Mouse (Mus musculus): Measurements from ENCODE around the gene Usp5.
"Not testable (repeated sequence)": the region's sequence is repeated elsewhere in the genome, so short reads cannot be mapped to it uniquely, and the experiment has no call there.

Usp5 gene

DNA sequence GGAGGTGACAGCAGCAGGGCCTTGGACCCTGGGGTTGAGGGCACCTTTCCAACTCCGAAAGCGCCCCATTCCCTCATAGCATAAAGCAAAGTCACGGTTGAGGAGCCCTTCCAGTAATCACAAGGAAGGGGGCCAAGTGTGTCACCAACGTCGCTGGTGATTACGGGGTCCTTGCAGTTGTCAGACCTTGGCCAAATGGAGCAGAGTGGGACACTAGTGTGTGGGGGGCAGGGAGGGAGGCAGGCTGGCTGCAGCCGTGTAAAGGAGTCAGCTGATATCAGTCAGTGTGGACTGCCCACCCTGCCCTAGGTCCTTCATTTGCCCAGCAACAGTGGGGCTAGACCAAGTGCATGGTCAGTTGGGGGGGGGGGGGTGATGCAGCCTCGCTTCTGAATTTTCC, 14.8 kb downstream of the Usp5 start:
- in situ Hi-C loops (cut with MboI; ENCODE audit: low pct_unique_long_range_greater_than_20kb in 1 of 2, low sequenced_read_pairs in 2 of 2, unreplicated experiment in 1 of 2) = no loop called here

DNA sequence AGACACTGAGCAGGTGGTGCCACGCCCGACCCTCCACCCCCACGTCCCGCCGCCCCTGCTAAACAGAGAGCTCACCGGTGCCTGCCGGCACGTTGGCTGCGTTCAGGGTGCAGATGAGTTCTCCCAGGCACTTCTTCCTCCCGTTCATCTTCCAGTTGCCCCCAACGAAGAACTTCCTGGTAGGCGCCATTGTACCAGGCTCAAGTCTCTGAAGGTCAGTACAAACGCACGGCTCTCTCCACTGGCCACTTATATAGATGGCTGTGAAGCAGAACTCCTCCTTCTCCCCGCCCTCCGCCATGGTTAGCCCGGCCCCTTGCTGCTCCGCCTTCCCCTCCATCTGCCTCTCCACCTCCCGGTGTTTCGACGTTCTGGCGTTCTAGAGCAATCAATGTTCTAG, 15.4 kb downstream of the Usp5 start, which contains the start of gene Tpi1:
Tpi1 (minus strand) TSS at position 364 of the 400 bp plus-strand sequence.
- in situ Hi-C loops (cut with MboI; ENCODE audit: low pct_unique_long_range_greater_than_20kb in 1 of 2, low sequenced_read_pairs in 2 of 2, unreplicated experiment in 1 of 2) = no loop called here

DNA sequence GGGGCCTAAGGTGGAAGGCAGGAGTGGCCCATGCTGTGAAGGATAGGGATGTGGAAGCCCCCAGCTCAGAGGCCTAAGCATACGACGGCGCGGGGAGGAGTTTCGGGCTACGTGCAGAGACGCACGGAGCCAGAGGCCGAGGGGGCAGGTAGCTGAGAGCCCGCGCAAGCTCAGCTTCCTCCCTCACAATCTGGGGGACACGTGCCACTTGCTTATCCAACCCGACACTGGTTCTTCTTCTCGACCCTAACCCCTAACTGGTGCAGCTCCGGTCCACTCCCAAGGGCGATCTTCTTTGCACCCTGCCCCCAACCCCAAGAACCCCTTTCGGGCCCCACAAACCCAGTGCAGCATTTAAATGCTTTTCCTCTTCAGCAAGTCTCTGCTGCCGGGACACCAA, 15.8 kb downstream of the Usp5 start:
- in situ Hi-C loops (cut with MboI; ENCODE audit: low pct_unique_long_range_greater_than_20kb in 1 of 2, low sequenced_read_pairs in 2 of 2, unreplicated experiment in 1 of 2) = no loop called here

- in situ Hi-C loops (cut with MboI; ENCODE audit: low pct_unique_long_range_greater_than_20kb in 1 of 2, low sequenced_read_pairs in 2 of 2, unreplicated experiment in 1 of 2) = no loop called here
Observed at GRCm38 (mm10) chr6:124812848-124813247, 16.4 kb downstream of the Usp5 start.

GRCm38 (mm10) chr6:124811701-124812560, 17.4 kb downstream of the Usp5 start:
- in situ Hi-C loops (cut with MboI; ENCODE audit: low pct_unique_long_range_greater_than_20kb in 1 of 2, low sequenced_read_pairs in 2 of 2, unreplicated experiment in 1 of 2) = no loop called here

GRCm38 (mm10) chr6:124811403-124811665, 17.9 kb downstream of the Usp5 start:
- in situ Hi-C loops (cut with MboI; ENCODE audit: low pct_unique_long_range_greater_than_20kb in 1 of 2, low sequenced_read_pairs in 2 of 2, unreplicated experiment in 1 of 2) = no loop called here

DNA sequence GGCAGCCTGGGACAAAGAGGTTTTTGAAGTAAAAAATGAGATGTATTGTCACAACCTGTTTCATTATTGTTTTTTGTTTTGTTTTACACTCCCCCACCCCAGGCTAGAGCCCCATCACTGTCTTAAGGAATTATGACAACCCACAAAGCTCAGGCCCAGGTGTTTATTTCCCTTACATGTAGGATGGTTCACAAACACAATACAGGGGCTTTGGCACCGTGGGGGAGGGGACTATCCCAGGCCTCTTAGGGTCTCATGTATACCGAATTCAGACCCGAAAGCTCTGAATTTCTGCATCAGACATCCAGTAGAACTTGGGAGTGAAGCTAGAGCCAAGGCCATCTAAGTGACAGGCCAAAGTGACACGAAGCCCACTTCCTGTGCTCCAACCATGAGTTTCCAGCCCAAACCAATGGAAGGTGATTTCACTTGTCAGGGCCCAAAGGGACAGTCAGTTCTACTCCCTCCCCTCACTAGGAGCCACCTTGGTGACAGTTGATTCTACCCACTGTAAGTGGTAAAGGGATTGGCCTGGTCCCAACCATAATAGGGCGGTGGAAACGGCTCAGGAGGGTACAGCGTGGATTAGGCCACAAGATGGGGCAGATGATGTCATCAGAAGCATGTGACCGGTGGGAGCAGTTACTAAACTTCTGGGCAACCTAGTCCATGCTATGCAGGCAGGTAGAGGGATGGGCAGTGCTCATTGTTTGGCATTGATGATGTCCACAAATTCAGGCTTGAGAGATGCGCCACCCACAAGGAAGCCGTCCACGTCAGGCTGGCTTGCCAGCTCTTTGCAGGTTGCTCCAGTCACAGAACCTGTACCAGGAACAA, 18.5 kb downstream of the Usp5 start:
- in situ Hi-C loops (cut with MboI; ENCODE audit: low pct_unique_long_range_greater_than_20kb in 1 of 2, low sequenced_read_pairs in 2 of 2, unreplicated experiment in 1 of 2) = not testable (repeated sequence)

DNA sequence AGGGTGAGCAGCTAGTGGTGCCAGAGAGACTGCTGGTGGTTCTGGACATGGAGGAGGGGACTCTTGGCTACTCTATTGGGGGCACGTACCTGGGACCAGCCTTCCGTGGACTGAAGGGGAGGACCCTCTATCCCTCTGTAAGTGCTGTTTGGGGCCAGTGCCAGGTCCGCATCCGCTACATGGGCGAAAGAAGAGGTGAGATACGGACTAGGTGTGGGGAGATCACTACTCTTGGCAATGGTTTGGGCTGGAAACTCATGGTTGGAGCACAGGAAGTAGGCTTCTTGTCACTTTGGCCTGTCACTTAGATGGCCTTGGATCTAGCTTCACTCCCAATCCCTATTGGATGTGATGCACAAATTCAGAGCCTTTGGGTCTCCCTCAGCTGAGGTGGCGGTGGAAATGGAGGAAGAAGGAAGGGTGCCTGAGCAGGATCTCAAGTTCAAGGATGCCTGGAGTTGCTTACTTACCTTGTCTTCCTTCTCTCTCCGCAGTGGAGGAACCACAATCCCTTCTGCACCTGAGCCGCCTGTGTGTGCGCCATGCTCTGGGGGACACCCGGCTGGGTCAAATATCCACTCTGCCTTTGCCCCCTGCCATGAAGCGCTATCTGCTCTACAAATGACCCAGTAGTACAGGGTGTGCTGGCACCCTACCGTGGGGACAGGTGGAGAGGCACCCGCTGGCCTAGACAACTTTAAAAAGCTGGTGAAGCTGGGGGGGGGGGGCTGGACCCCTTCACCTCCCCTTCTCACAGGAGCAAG, 19.3 kb downstream of the Usp5 start:
- in situ Hi-C loops (cut with MboI; ENCODE audit: low pct_unique_long_range_greater_than_20kb in 1 of 2, low sequenced_read_pairs in 2 of 2, unreplicated experiment in 1 of 2) = no loop called here

DNA sequence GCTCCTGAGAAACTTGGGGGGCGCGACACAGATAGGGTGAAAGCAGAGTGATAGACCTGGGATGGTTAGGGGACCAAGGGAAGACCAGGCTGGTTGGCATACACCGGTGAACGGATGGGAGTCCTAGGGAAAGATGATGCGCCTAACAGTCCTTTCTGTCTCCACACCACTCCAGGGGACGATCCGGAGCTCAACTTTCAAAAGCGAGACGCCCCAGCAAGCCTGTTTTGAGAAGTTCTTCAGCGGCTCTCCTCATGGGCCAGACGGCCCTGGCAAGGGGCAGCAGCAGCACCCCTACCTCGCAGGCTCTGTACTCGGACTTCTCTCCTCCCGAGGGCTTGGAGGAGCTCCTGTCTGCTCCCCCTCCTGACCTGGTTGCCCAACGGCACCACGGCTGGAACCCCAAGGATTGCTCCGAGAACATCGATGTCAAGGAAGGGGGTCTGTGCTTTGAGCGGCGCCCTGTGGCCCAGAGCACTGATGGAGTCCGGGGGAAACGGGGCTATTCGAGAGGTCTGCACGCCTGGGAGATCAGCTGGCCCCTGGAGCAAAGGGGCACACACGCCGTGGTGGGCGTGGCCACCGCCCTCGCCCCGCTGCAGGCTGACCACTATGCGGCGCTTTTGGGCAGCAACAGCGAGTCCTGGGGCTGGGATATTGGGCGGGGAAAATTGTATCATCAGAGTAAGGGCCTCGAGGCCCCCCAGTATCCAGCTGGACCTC, 20.1 kb downstream of the Usp5 start:
- in situ Hi-C loops (cut with MboI; ENCODE audit: low pct_unique_long_range_greater_than_20kb in 1 of 2, low sequenced_read_pairs in 2 of 2, unreplicated experiment in 1 of 2) = no loop called here

DNA sequence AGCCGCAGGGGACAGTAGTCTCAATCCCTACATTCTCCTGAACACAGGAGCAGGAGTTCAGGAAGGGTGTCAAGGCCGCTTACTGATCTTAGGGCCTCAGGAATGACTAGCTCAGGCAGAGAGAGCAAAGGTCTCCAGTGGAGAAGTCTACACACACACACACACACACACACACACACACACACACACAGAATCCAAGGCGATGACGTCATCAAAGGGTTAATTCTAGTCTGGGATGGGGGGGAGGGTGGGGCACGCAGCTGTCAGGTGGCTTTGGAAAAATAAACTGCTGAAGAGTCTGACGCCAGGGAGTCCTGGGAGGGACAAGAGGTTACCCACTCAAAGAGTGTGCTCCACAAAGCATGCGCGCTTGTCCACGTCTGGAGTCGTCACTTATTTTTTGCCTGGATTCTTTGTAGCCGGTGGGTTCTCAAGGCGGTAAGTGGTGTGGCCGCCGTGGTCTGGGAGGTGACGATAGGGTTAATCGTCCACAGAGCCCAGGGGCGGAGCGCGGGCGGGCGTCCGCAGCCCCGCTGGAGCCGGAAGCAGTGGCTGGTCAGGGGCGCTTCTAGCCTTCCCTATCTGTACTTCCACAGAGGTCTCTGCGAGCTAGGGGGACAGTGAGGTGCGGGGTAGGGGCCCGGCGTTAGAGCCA, 20.8 kb downstream of the Usp5 start, which contains the start of gene Spsb2:
Spsb2 (plus strand) TSS at position 304 of the 655 bp plus-strand sequence.
- in situ Hi-C loops (cut with MboI; ENCODE audit: low pct_unique_long_range_greater_than_20kb in 1 of 2, low sequenced_read_pairs in 2 of 2, unreplicated experiment in 1 of 2) = no loop called here

DNA sequence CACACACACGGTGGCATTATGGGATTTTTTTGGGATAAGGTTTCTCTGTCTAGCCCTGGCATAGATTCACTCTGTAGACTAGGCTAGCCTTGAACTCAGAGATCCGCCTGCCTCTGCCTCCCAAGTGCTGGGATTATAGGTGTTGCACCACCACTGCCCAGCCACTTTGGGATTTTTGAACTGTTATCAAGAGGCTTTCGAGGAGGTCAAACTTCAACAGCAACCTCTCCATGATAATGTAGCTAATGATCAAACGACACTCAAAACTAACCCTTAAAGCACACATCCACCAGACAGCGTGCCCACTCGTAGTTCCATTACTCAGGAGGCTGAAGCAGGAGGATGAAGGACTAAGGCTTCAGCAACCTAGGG, 21.3 kb downstream of the Usp5 start:
- in situ Hi-C loops (cut with MboI; ENCODE audit: low pct_unique_long_range_greater_than_20kb in 1 of 2, low sequenced_read_pairs in 2 of 2, unreplicated experiment in 1 of 2) = no loop called here

GRCm38 (mm10) chr6:124807366-124807765, 21.9 kb downstream of the Usp5 start:
- in situ Hi-C loops (cut with MboI; ENCODE audit: low pct_unique_long_range_greater_than_20kb in 1 of 2, low sequenced_read_pairs in 2 of 2, unreplicated experiment in 1 of 2) = no loop called here

DNA sequence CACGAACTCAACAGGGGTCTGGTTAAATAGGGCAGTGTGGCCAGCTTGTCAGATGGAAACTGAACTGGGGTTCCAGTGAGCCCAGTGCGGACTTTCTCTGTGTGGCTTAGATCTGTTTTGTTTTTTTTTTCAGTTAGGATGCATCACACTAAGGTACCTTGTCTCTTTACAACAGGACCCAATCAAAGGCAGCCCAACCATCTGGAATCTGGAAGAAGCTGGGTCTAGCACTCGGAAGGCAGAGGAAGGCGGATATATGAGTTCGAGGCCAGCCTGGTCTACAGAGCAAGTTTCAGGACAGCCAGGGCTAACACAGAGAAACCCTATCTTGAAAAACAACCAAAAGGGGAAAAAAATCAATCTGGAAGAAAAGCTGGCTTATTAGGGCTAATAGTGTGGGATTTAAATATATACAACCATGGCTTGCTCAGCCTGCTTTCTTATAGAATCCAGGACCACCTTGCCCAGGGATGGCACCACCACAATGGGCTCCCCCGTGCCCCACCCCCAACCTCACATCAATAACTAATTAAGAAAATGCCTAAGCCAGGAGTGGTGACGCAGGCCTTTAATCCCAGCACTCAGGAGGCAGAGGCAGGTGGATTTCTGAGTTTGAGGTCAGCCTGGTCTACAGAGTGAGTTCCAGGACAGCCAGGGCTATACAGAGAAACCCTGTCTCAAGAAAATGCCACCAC, 22.7 kb downstream of the Usp5 start:
- in situ Hi-C loops (cut with MboI; ENCODE audit: low pct_unique_long_range_greater_than_20kb in 1 of 2, low sequenced_read_pairs in 2 of 2, unreplicated experiment in 1 of 2) = no loop called here

DNA sequence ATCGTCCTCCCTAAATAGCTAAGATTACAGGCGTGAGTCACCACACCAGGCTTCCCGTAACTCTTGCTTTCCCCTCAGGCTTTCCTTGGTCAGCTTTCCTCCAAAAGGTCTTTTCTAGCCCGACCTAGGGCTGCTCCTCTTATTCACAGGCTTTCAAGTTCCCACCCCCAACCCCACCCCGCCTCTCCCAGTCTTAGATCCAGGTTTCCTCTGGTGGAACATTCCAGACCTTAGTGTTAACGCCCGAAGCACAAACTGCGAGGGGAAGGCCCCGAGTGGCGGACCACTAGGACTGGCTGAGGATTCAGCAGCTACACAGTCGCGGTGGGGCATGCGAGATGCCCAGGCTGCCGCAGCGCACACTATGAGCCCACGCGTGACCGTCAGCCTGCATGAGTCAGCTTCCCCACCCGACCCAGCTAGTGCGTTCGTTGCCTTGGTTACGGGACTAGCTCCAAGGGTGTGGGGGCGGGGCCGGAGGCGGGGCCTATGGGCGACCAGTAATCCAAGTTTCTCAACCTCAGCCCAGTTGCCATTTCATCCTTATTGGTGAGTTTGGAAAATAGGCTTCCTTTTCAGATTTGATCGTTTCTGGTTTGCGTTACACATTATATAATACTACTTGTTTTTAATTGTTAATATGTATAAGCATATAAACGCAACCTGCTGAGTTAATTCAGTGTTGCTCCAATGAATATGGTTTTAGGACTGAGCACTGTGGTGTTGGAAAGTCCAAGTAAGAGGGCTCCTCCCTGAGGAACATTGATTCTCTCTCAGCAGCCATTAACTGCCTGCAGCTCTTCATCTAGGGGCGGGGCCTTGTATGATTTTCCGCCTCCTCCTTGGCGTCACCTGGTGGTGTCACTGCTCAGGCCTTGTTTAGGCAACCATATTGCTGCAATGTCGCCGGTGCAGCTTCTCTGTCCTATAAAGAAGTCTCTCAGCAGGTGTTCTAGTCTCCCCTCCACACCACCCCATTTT, 23.7 kb downstream of the Usp5 start:
- in situ Hi-C loops (cut with MboI; ENCODE audit: low pct_unique_long_range_greater_than_20kb in 1 of 2, low sequenced_read_pairs in 2 of 2, unreplicated experiment in 1 of 2) = no loop called here

- in situ Hi-C loops (cut with MboI; ENCODE audit: low pct_unique_long_range_greater_than_20kb in 1 of 2, low sequenced_read_pairs in 2 of 2, unreplicated experiment in 1 of 2) = no loop called here
Observed at GRCm38 (mm10) chr6:124804341-124804740, 24.9 kb downstream of the Usp5 start.

DNA sequence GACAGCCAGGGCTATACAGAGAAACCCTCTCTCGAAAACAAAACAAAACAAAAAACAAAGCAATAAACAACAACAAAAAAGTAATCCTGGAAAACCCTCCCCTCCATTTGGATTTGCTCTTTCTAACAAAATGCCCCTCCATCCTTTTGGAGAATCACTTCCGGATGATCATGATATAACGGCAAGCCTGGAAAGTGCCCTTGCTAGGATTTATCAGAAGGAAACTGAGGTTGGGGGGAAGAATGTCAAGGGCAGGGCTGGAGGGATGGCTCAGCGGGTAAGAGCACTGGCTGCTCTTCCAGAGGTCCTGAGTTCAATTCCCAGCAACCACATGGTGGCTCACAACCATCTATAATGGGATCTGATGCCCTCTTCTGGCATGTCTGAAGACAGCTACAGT, 25.6 kb downstream of the Usp5 start:
- in situ Hi-C loops (cut with MboI; ENCODE audit: low pct_unique_long_range_greater_than_20kb in 1 of 2, low sequenced_read_pairs in 2 of 2, unreplicated experiment in 1 of 2) = not testable (repeated sequence)
